Mouse (Mus musculus) limb, embryonic 13.5 days (tissue): Measurements from ENCODE around the gene Pkn1. TPM values are rescaled to one million over a fixed set of nuclear protein-coding genes. Genes with fewer than 3 reads are reported as not detected.

Experiments used
- ATAC-seq: fragments of 200-750 bp; cut with Nextera tagmentation; 2 replicates; pipeline ENCODE4 v1.8.0; 2017; ENCODE audit warnings: low read depth, moderate number of reproducible peaks, moderate TSS enrichment; ENCODE audit not compliant: low FRiP score
- H3K27ac ChIP-seq: fragments of 300-500 bp; sonication (generic); 2 replicates; pipeline ENCODE4 v1.5.1; 2015; ENCODE audit warnings: inconsistent platforms, mild to moderate bottlenecking, moderate library complexity
- H3K27me3 ChIP-seq: fragments of 300-500 bp; sonication (generic); 2 replicates; pipeline ENCODE4 v1.6.1; 2015; ENCODE audit warnings: mild to moderate bottlenecking, inconsistent platforms
- H3K36me3 ChIP-seq: fragments of 300-500 bp; sonication (generic); 2 replicates; pipeline ENCODE4 v1.6.1; 2015; ENCODE audit warnings: inconsistent platforms, mild to moderate bottlenecking, moderate library complexity
- H3K4me1 ChIP-seq: fragments of 300-500 bp; sonication (generic); 2 replicates; pipeline ENCODE4 v1.6.1; 2015; ENCODE audit warnings: inconsistent platforms
- H3K4me2 ChIP-seq: fragments of 300-500 bp; sonication (generic); replicated peaks from 2 replicates; pipeline ENCODE4 v1.6.1; 2015; ENCODE audit warnings: inconsistent platforms, mild to moderate bottlenecking, moderate library complexity
- H3K4me3 ChIP-seq: fragments of 300-500 bp; sonication (generic); 2 replicates; pipeline ENCODE4 v1.5.1; 2015; ENCODE audit warnings: moderate library complexity, mild to moderate bottlenecking, inconsistent platforms
- H3K9ac ChIP-seq: fragments of 300-500 bp; sonication (generic); 2 replicates; pipeline ENCODE4 v1.6.1; 2015; ENCODE audit warnings: mild to moderate bottlenecking, inconsistent platforms
- H3K9me3 ChIP-seq: fragments of 300-500 bp; sonication (generic); 2 replicates; pipeline ENCODE4 v1.6.1; 2016; ENCODE audit warnings: inconsistent platforms
- WGBS: fragments of 180-500 bp; shearing (Covaris S2); methylation state at CpG from one replicate; pipeline ENCODE4 v1.1.7; 2015; 5-methylcytosine and 5-hydroxymethylcytosine counted together
- polyA plus RNA-seq: library from polyadenylated mRNA; unstranded; fragments of >200 nt; fragmentation: Nextera tagmentation; extraction: Ambion mirVana; gene quantifications from 2 replicates; pipeline ENCODE4 v1.2.1, GENCODE M21; 2015

Gene Pkn1
- polyA plus RNA-seq, 1 experiment from 2014 or later = 29.8 TPM

DNA sequence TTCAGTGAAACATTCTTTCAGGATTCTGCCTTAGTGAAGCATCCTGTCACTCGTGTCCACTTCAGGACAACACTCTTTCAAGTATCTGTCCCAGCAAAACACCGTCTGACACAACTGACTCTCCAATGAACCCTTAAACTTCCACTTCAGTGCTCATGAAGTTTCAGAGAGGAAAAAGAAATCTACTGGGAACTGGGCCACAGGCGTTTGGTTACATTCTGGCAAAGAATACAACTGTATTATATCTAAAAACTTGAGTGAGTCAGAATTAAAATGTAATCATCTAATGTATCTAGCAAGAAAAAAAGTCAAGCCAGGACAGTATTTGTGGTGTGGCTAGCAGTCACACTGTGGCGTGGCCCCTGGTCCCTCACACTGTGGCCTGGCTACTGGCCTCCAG is 60.1 kb downstream of the Pkn1 start:
- H3K4me1 ChIP-seq = no peaks in the 10 kb centered on the region
- no peaks in the 10 kb centered on the region for H3K36me3 ChIP-seq
- H3K4me3 ChIP-seq = no peak overlapping the region
- no peak overlapping the region for H3K9ac ChIP-seq
- no peak overlapping the region for H3K4me2 ChIP-seq
- ATAC-seq = no peak
- WGBS = 79% methylated on average over 4 of the region's 4 CpGs
- no peak overlapping the region for H3K27ac ChIP-seq
- H3K27me3 ChIP-seq = no peaks in the 10 kb centered on the region
- H3K9me3 ChIP-seq = peaks cover 6% of the 10 kb centered on the region; the same call in 1 of the 2 replicates

DNA sequence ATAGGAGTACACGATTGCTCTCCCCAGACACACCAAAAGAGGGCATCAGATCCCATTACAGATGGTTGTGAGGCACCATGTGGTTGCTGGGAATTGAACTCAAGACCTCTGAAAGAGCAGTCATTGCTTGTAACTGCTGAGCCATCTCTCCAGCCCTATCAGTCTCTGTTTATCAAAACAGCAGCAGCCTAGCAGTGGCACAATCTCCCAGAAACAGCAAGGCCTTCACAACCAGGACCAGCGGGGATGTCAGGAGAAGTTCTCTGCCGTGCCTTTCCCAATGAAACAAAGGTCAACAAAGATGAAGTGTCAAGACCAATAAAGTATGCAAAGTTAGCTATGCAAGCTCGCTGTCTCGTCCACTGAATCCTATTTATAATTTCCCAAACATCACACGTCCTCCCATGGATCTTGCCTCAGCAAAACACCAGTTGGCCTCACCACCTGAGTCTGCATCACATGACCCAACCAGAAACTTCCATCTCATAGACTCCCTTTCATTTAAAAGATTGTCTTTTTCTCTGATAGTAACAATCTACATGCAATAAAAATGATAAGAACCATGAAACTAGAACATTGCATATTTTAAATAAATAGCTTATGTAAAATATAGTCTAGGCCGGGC is 66.8 kb downstream of the Pkn1 start:
- H3K36me3 ChIP-seq = no peaks in the 10 kb centered on the region

DNA sequence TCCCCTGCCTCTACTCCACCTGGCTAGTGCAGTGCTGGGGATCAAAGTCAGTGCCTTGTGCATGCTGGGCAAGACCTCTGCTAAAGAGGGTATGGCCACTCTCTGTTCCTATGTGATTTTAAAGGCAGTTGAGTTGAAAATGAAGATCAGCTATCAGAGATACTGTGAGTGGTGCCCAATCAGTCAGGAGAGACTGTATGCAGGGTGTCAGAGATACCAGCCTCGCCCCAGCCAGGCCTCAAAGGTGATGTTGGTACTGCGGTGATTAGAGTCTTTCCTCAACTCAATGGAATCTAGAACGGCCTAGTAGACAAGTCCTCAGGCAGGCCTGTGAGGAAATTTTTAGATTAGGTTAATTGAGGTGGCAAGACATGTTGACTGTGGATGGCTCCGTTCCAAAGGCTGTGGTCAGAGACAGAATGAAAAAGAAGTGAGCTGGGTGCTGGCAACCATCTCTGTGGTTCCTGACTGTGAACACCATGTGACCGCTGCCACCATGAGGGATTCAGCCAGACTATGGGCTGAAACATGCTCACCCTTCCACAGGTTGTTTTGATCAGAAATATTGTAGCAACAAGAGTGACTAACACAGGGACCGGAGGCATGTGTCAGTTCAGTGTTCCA is 73.2 kb downstream of the Pkn1 start:
- Histone ChIP-seq H3K27me3 (no peaks in the 10 kb centered on the region), H3K27ac (no peak overlapping the region), H3K4me1 (peaks cover 5% of the 10 kb centered on the region; the same call in 1 of the 2 replicates), H3K9me3 (no peaks in the 10 kb centered on the region), H3K4me2 (no peak overlapping the region), H3K36me3 (no peaks in the 10 kb centered on the region), H3K4me3 (no peak overlapping the region), H3K9ac (no peak overlapping the region)
- no peak for ATAC-seq
- 86% methylated on average over 6 of the region's 6 CpGs for WGBS

More for the DNA sequence above, 66.8 kb downstream of the Pkn1 start:
- H3K27ac ChIP-seq = no peak overlapping the region
- H3K4me1 ChIP-seq = no peaks in the 10 kb centered on the region
- H3K4me3 ChIP-seq = no peak overlapping the region
- H3K4me2 ChIP-seq = no peak overlapping the region
- H3K27me3 ChIP-seq = no peaks in the 10 kb centered on the region
- H3K9me3 ChIP-seq = peaks cover 6% of the 10 kb centered on the region; the same call in 1 of the 2 replicates
- no peak for ATAC-seq
- WGBS = 83% methylated on average over 7 of the region's 7 CpGs
- no peak overlapping the region for H3K9ac ChIP-seq

DNA sequence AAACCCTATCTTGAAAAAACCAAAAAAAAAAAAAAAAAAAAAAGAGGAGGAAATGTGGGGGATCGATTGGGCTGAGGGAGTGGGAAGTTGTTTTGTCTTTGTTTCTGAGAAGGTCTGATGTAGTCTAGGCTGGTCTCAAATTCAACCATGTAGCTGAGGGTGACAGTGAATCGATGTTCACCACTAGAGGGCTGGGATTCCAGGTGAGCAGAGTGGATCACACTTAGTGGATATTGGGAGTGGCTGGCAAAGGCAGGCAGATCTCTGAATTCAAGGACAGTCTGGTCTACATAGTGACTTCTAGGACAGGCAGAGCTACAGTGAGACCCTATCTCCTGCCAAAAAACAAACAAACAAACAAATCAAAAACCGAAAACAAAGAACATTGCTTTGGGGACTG is 74.2 kb downstream of the Pkn1 start:
- Histone ChIP-seq H3K27ac (no peak overlapping the region), H3K9me3 (no peaks in the 10 kb centered on the region), H3K36me3 (no peaks in the 10 kb centered on the region), H3K4me2 (no peak overlapping the region), H3K27me3 (no peaks in the 10 kb centered on the region), H3K4me3 (no peak overlapping the region), H3K4me1 (peaks cover 8% of the 10 kb centered on the region; the same call in 1 of the 2 replicates), H3K9ac (no peak overlapping the region)
- no peak for ATAC-seq
- 49% methylated on average over 3 of the region's 3 CpGs for WGBS

DNA sequence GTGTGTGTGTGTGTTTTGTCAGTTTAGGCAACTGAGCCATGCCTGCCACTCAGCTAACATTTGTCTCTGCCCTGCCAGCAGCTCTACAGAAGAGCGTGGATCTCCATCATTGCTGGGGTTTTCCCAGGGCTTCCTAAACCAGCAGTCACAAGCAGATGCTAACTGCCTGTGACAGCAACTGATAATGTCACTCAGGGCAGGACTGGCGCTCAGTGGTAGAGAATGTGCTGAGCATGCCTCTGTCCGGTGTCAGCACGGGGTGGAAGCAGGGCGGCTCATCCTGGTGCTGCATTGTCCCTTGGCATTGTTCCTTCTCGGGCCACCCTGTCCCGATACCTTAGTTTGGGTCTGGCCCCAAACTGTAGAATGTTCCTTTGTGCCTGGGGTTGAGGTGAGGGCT is 75.4 kb downstream of the Pkn1 start:
- Histone ChIP-seq H3K4me1 (peaks cover 8% of the 10 kb centered on the region; the same call in 1 of the 2 replicates), H3K9ac (no peak overlapping the region), H3K27ac (no peak overlapping the region), H3K36me3 (no peaks in the 10 kb centered on the region), H3K4me3 (no peak overlapping the region), H3K27me3 (no peaks in the 10 kb centered on the region), H3K4me2 (no peak overlapping the region), H3K9me3 (no peaks in the 10 kb centered on the region)
- ATAC-seq = no peak
- 83% methylated on average over 7 of the region's 7 CpGs for WGBS

DNA sequence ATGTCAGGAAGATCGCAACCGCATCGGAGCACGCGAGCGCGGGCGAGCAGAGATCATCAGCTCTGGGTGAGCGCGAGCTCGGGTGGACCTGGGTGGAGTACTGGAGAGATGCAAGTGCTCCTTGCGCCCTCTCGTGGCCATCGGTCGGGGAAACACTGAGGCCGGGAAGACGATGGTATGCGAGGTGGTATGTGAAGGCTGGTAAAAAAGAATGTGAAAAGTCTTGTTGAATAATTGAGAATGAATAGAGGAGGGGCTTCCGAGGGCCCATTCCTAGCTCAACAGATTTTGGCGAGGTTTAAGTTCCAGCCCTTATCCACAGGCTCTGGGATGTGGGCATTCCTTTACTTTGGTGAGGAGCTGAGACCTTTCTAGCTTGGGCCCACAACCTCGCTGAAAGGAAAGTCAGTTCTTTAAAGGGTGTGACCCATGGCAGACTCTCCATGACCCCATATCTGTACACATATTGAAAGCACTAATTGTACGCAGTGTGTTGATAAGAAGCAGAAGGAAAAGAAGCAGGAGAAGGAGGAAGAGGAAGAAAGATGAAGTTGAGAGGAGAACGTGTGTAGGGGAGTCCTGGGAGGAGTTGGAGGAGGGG is 76.5 kb downstream of the Pkn1 start:
- H3K9me3 ChIP-seq = no peaks in the 10 kb centered on the region
- no peak overlapping the region for H3K27ac ChIP-seq
- H3K9ac ChIP-seq = peak overlapping the region; percentile 65
- no peaks in the 10 kb centered on the region for H3K36me3 ChIP-seq
- peaks cover 8% of the 10 kb centered on the region; the same call in 1 of the 2 replicates for H3K4me1 ChIP-seq
- WGBS = 12% methylated on average over 23 of the region's 23 CpGs
- H3K4me3 ChIP-seq = peak overlapping the region; percentile 43
- ATAC-seq = peak; percentile 90
- no peaks in the 10 kb centered on the region for H3K27me3 ChIP-seq
- H3K4me2 ChIP-seq = peak overlapping the region; percentile 81

DNA sequence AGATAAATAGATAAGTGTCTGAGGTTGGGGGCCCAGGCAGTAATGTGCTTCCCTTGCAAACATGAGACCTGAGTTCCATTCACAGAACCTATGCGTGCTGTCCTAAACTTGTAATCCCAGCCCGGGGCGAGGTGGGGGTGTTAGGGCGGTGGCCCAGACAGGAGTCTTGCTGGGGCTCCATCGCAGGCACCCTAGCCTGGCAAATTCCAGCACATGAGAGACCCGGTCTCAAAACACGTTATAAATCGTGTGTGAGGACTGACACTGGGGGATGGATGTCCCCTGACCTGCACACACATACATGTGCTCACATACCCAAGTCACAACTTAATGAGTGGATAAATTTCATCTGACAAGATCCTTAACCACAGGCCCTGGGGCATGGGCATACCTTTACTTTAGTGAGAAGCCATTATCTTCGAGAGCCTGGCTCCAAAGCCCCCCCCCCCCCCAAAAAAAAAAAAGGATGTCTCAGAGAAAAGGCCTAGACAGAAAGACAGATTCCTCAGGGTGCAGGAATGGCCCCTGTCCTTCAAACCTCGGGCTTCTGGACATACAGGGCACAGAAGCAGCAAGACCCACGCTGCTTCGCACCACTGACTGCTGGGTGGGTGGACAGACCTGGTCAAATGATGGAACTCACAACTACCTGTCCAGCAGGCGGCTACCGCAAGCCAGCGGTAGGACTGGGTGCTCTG is 77.1 kb downstream of the Pkn1 start:
- H3K9ac ChIP-seq = peak overlapping the region; percentile 65
- 48% methylated on average over 15 of the region's 15 CpGs for WGBS
- peaks cover 8% of the 10 kb centered on the region; the same call in 1 of the 2 replicates for H3K4me1 ChIP-seq
- no peak overlapping the region for H3K27ac ChIP-seq
- H3K4me3 ChIP-seq = peak overlapping the region; percentile 43
- peak overlapping the region; percentile 81 for H3K4me2 ChIP-seq
- no peaks in the 10 kb centered on the region for H3K36me3 ChIP-seq
- no peaks in the 10 kb centered on the region for H3K27me3 ChIP-seq
- ATAC-seq = no peak
- no peaks in the 10 kb centered on the region for H3K9me3 ChIP-seq

DNA sequence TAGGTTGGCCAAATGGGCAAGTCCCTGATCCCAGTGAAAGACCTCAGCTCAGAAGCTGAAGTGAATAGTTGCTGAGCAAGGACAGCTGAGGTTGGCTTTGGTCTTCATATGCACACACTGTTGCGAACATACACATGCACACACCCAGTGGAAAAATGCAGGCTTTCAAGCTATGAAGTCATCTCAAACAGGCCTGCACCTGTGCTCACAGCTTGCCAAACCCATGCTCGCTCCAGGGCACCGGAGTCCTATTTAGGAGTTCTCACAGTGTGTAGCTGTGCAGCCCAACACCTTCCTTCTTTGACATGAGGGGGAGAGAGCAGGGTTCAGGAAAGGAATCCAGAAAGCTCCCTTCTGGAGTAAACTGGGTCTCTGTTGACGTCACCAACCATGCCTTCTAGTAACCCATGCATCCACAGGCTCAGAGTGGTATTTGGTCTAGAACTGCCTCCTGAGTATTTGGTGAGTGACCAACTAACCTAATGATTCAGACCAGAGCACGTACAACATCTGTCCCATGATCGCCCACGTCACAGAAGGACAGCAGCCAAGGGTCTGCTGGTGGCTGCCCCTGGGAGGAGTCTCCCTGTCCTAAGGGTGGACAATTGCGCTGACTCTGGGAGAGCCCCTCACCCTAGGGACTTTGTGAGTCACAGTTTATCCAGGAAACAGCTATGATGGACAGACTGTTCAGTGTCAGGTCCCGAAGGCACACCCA is 79.3 kb downstream of the Pkn1 start:
- H3K4me3 ChIP-seq = no peak overlapping the region
- peak overlapping the region; percentile 52; the same call in 1 of the 2 replicates for H3K27ac ChIP-seq
- 81% methylated on average over 9 of the region's 9 CpGs for WGBS
- H3K4me1 ChIP-seq = peaks cover 8% of the 10 kb centered on the region; the same call in 1 of the 2 replicates
- no peaks in the 10 kb centered on the region for H3K27me3 ChIP-seq
- no peaks in the 10 kb centered on the region for H3K36me3 ChIP-seq
- peak; percentile 24; the same call in 1 of the 2 replicates for ATAC-seq
- H3K9ac ChIP-seq = no peak overlapping the region
- no peaks in the 10 kb centered on the region for H3K9me3 ChIP-seq
- no peak overlapping the region for H3K4me2 ChIP-seq

DNA sequence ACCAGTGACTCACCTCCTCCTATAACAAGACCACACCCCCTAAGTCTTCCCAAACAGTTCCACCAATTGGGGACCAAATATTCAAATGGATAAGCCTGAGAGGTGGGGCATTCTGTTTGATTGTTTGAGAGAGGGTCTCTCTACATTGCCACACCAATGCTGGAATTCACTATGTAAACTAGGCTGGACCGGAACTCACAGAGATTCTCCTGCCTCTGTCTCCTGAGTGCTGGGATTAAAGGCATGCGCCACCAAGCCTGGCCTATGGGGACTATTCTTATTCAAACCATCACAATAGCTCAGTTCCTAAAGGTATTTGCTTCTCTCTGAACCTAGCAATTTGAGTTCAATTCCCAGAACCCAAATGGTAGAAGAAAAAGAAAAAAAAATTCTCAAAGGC is 80.4 kb downstream of the Pkn1 start:
- no peak overlapping the region for H3K4me3 ChIP-seq
- 91% methylated on average over 2 of the region's 2 CpGs for WGBS
- no peak overlapping the region for H3K9ac ChIP-seq
- H3K27ac ChIP-seq = no peak overlapping the region
- no peaks in the 10 kb centered on the region for H3K27me3 ChIP-seq
- H3K9me3 ChIP-seq = no peaks in the 10 kb centered on the region
- no peak for ATAC-seq
- peaks cover 8% of the 10 kb centered on the region; the same call in 1 of the 2 replicates for H3K4me1 ChIP-seq
- peaks cover 8% of the 10 kb centered on the region for H3K36me3 ChIP-seq
- H3K4me2 ChIP-seq = no peak overlapping the region

DNA sequence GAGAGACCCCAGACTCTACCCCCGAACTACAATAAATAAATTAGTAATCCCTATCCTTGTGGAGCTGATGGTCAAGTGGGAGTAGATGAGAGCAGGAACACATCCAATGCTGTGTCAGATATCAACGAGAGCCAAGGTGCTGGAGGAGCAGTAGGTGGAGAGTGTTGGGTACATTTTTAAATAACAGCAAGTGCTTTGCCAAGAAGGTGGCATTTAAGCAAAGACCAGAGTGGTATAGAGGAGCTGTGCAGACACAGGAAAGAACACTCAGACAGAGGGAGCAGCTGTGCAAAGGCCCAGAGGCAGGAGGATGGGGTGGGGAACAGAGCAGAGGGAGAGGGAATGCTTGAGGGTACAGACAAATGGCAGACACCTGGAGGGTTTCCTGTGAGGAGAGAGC is 81.9 kb downstream of the Pkn1 start:
- H3K36me3 ChIP-seq = peaks cover 22% of the 10 kb centered on the region
- no peak overlapping the region for H3K4me2 ChIP-seq
- H3K9me3 ChIP-seq = no peaks in the 10 kb centered on the region
- no peak overlapping the region for H3K9ac ChIP-seq
- no peak overlapping the region for H3K27ac ChIP-seq
- H3K4me3 ChIP-seq = no peak overlapping the region
- peaks cover 6% of the 10 kb centered on the region; the same call in 1 of the 2 replicates for H3K4me1 ChIP-seq
- H3K27me3 ChIP-seq = no peaks in the 10 kb centered on the region
- WGBS = 92% methylated on average over 2 of the region's 2 CpGs
- no peak for ATAC-seq

DNA sequence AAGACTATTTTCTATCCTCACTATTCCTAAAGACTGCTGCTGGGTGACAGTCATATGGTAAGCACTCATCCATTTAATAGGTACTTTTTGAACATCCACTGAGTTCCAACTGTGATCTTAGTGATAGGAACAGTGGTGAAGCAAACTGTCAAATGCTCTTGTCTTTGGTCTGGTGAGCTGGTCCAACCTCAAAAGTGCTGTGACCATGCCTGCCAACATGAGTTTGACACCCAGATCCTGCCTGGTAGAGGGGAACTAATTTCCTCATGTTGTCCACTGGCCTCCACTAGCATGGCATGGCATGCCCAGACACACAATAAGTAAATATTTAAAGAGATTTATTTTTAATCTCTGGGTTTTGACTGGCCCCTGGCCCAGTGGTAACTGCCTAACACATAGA is 82.4 kb downstream of the Pkn1 start:
- Histone ChIP-seq H3K4me2 (no peak overlapping the region), H3K4me1 (0 out of 2 replicates have a peak, but pooled peaks cover 3% of the 10 kb centered on the region), H3K36me3 (peaks cover 27% of the 10 kb centered on the region), H3K9ac (no peak overlapping the region), H3K27ac (no peak overlapping the region), H3K27me3 (no peaks in the 10 kb centered on the region), H3K4me3 (no peak overlapping the region), H3K9me3 (no peaks in the 10 kb centered on the region)
- ATAC-seq = no peak
